Mouse (Mus musculus) urinary bladder, adult 2 months (tissue): ENCODE data around the gene Tfpi2. TPM values are rescaled to one million over a fixed set of nuclear protein-coding genes. Genes with fewer than 3 reads are reported as not detected.

Experiments used
- DNase-seq: peaks from one replicate; pipeline ENCODE4 v3.0.0; 2022; ENCODE audit warnings: low spot score
- polyA plus RNA-seq: library from polyadenylated mRNA; depleted of rRNA; stranded (reverse); fragments of >200 nt; gene quantifications from 2 replicates; pipeline ENCODE4 v1.2.3, GENCODE M21; 2012; rRNA removed

The Tfpi2 gene
- polyA plus RNA-seq, 1 experiment, result 3.9 TPM

DNA sequence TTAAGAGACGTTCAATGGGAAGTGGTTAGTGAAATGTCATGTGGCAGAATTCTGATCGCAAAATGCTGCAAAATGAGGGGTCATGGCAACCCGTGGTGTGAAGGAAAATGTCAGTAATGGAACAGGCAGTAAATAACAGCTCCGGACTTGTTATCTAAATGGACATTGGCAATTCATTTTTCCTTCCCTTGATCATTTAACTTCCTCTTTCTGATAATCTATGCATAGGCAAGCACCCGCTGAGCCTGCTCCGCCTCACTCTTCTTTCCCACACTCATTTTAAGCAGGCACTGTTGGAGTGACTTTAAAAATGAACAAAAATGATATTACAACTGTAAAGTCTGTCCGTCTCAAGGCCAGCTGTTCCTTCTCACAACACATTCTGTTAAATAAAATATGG, 72.7 kb downstream of the Tfpi2 start:
- DNase-seq, result no peak

Other genes starting within 250 kb of the Tfpi2 start
- not detected in 2 replicates for gene Calcr, start 224.2 kb downstream of the Tfpi2 start, polyA plus RNA-seq
- gene Gngt1, start 4.9 kb upstream of the Tfpi2 start, polyA plus RNA-seq, result not detected in 2 replicates
- gene Gng11, start 15.0 kb upstream of the Tfpi2 start, polyA plus RNA-seq, result 47.8 and 50.5 TPM in 2 replicates
- 33.0 and 39.5 TPM in 2 replicates for gene Bet1, start 98.1 kb upstream of the Tfpi2 start, polyA plus RNA-seq